ENCODE assay signal across 8 mouse cellular contexts in the genomic region with DNA sequence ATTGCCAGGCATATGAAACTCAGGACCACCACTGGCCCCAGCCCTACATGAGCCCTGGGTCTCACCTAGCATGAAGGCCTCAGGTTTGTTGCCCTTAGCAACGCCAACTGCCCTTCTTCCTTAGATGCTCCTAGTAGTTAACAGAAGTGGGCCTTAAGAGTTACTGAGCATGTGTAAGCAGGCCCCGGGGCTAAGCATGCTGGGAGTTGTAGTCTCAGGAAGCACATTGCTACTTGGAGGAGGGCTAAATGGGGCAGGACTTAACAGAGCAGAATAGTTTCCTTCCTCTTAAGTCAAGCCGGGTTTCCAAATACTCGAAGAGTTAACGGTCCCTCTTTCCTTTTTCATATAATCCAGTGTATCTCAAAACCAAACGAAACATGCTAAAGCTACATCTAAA. TPM values are rescaled to one million over a fixed set of nuclear protein-coding genes. Genes with fewer than 3 reads are reported as not detected.
DNase-seq lines count a peak whose midpoint lies in the region; ATAC-seq lines count a peak whose summit lies in the region.

No protein-coding gene starts in this region.

- DNase-seq in cerebellum, adult 18-20 months: peak; percentile 49 to 71
- DNase-seq in cerebellum, adult 11 months: no peak
- peak; percentile 66 for DNase-seq in NIH3T3 (ENCODE audit: low read depth)
- peak; percentile 47 to 54 for DNase-seq in left cerebral cortex, postnatal 36 days (ENCODE audit: low spot score in 2 of 2)
- DNase-seq in splenic B cell, adult 2 months (ENCODE audit: low read depth, low spot score): peak; percentile 88

- peaks cover 46% of the 10 kb centered on the region for H3K36me3 ChIP-seq in forebrain, embryonic 12.5 days (replicated peaks)
- peaks cover 40% of the 10 kb centered on the region for H3K36me3 ChIP-seq in hindbrain, embryonic 15.5 days
- H3K36me3 ChIP-seq in splenic B cell, adult 2 months (ENCODE audit: control insufficient read depth, insufficient read depth, low read length, poor library complexity, severe bottlenecking): peaks cover 12% of the 10 kb centered on the region

- H3K9ac ChIP-seq in forebrain, embryonic 12.5 days: no peak overlapping the region
- H3K9ac ChIP-seq in hindbrain, embryonic 15.5 days: no peak overlapping the region

- H3K4me1 ChIP-seq in forebrain, embryonic 12.5 days: peaks cover 37% of the 10 kb centered on the region
- peaks cover 43% of the 10 kb centered on the region for H3K4me1 ChIP-seq in hindbrain, embryonic 15.5 days (replicated peaks)

- ATAC-seq in forebrain, embryonic 12.5 days (ENCODE audit: low FRiP score): no peak
- no peak for ATAC-seq in hindbrain, embryonic 15.5 days (ENCODE audit: low FRiP score, low read depth)
- peak; percentile 63 for ATAC-seq in megakaryocyte progenitor cell, adult 5-6 weeks (replicated peaks; ENCODE audit: poor library complexity)

- no peaks in the 10 kb centered on the region for H3K9me3 ChIP-seq in forebrain, embryonic 12.5 days
- H3K9me3 ChIP-seq in hindbrain, embryonic 15.5 days: no peaks in the 10 kb centered on the region

- no peak overlapping the region for H3K27ac ChIP-seq in forebrain, embryonic 12.5 days
- H3K27ac ChIP-seq in hindbrain, embryonic 15.5 days (replicated peaks): no peak overlapping the region

- WGBS in forebrain, embryonic 12.5 days: 74% methylated on average over 6 of the region's 6 CpGs
- WGBS in hindbrain, embryonic 15.5 days: 74% methylated on average over 6 of the region's 6 CpGs

- H3K27me3 ChIP-seq in forebrain, embryonic 12.5 days: no peaks in the 10 kb centered on the region
- no peaks in the 10 kb centered on the region for H3K27me3 ChIP-seq in hindbrain, embryonic 15.5 days
- no peaks in the 10 kb centered on the region for H3K27me3 ChIP-seq in splenic B cell, adult 2 months (ENCODE audit: control insufficient read depth, insufficient read depth, low read length, poor library complexity, severe bottlenecking)

- intact Hi-C loops in left cerebral cortex, postnatal 36 days (cut with DNase I): loop anchor here (5.0 kb wide), 1 partner anchor 35 kb away; a partner anchor contains a TSS

- H3K4me2 ChIP-seq in forebrain, embryonic 12.5 days: peak overlapping the region; percentile 100; the same call in 1 of the 2 replicates
- H3K4me2 ChIP-seq in hindbrain, embryonic 15.5 days: peak overlapping the region; percentile 95

- H3K4me3 ChIP-seq in forebrain, embryonic 12.5 days (replicated peaks): no peak overlapping the region
- H3K4me3 ChIP-seq in hindbrain, embryonic 15.5 days: no peak overlapping the region

RNA-seq across cellular contexts. Expression of a gene that starts 3.7 kb away (rescaled TPM):
- 12.5 and 12.7 TPM in 2 replicates for polyA plus RNA-seq in forebrain, embryonic 12.5 days (2016; fragmentation: Nextera tagmentation; extraction: Ambion mirVana)
- polyA plus RNA-seq in hindbrain, embryonic 15.5 days (2015; fragmentation: Nextera tagmentation; extraction: Ambion mirVana): 10.6 and 11.4 TPM in 2 replicates
- 10 to 100 TPM; 69.9 to 98.8 TPM for total RNA-seq in left cerebral cortex, postnatal 36 days (2021)
- total RNA-seq in megakaryocyte progenitor cell, adult 5-6 weeks (2015): 38.5 and 43.3 TPM in 2 replicates
- 18.6 and 29.0 TPM in 2 replicates for total RNA-seq in megakaryocyte progenitor cell, adult 5-6 weeks (2017)

RNA-seq across cellular contexts. Expression of a gene that starts 27.0 kb away (rescaled TPM):
- polyA plus RNA-seq in forebrain, embryonic 12.5 days (2016; fragmentation: Nextera tagmentation; extraction: Ambion mirVana): 20.1 and 23.3 TPM in 2 replicates
- 32.1 and 34.5 TPM in 2 replicates for polyA plus RNA-seq in hindbrain, embryonic 15.5 days (2015; fragmentation: Nextera tagmentation; extraction: Ambion mirVana)
- 10 to 100 TPM in 1 of 2 experiments, 1 to 10 TPM in 1; 9.0 to 10.5 TPM for total RNA-seq in left cerebral cortex, postnatal 36 days (2021)
- 10.7 and 17.8 TPM in 2 replicates for total RNA-seq in megakaryocyte progenitor cell, adult 5-6 weeks (2015)
- 5.4 and 7.9 TPM in 2 replicates for total RNA-seq in megakaryocyte progenitor cell, adult 5-6 weeks (2017)

RNA-seq across cellular contexts. Expression of a gene that starts 31.0 kb away (rescaled TPM):
- polyA plus RNA-seq in forebrain, embryonic 12.5 days (2016; fragmentation: Nextera tagmentation; extraction: Ambion mirVana): 0.45 and 0.51 TPM in 2 replicates
- 1.9 and 2.5 TPM in 2 replicates for polyA plus RNA-seq in hindbrain, embryonic 15.5 days (2015; fragmentation: Nextera tagmentation; extraction: Ambion mirVana)
- total RNA-seq in left cerebral cortex, postnatal 36 days (2021): under 1 TPM in 1 of 2 experiments, not detected in 1; 0.35 TPM
- total RNA-seq in megakaryocyte progenitor cell, adult 5-6 weeks (2015): not detected in 2 replicates
- not detected in 2 replicates for total RNA-seq in megakaryocyte progenitor cell, adult 5-6 weeks (2017)

RNA-seq across cellular contexts. Expression of a gene that starts 36.0 kb away (rescaled TPM):
- 85.2 and 89.4 TPM in 2 replicates for polyA plus RNA-seq in forebrain, embryonic 12.5 days (2016; fragmentation: Nextera tagmentation; extraction: Ambion mirVana)
- polyA plus RNA-seq in hindbrain, embryonic 15.5 days (2015; fragmentation: Nextera tagmentation; extraction: Ambion mirVana): 73.4 and 75.3 TPM in 2 replicates
- total RNA-seq in left cerebral cortex, postnatal 36 days (2021): 10 to 100 TPM; 49.1 to 50.0 TPM
- 38.4 and 50.6 TPM in 2 replicates for total RNA-seq in megakaryocyte progenitor cell, adult 5-6 weeks (2015)
- 97.3 and 105 TPM in 2 replicates for total RNA-seq in megakaryocyte progenitor cell, adult 5-6 weeks (2017)

RNA-seq across cellular contexts. Expression of a gene that starts 50.7 kb away (rescaled TPM):
- 30.6 and 41.5 TPM in 2 replicates for polyA plus RNA-seq in forebrain, embryonic 12.5 days (2016; fragmentation: Nextera tagmentation; extraction: Ambion mirVana)
- polyA plus RNA-seq in hindbrain, embryonic 15.5 days (2015; fragmentation: Nextera tagmentation; extraction: Ambion mirVana): 26.8 and 29.3 TPM in 2 replicates
- 10 to 100 TPM; 12.6 to 16.6 TPM for total RNA-seq in left cerebral cortex, postnatal 36 days (2021)
- total RNA-seq in megakaryocyte progenitor cell, adult 5-6 weeks (2015): 5.2 and 5.6 TPM in 2 replicates
- total RNA-seq in megakaryocyte progenitor cell, adult 5-6 weeks (2017): 3.8 and 9.4 TPM in 2 replicates
